In genomic region chr11:77492911-77493332, GRCm38 (mm10) we compare ENCODE assay signal across 7 mouse cellular contexts. TPM values are rescaled to one million over a fixed set of nuclear protein-coding genes. Genes with fewer than 3 reads are reported as not detected.
DNase-seq lines count a peak whose midpoint lies in the region; ATAC-seq and TF ChIP-seq lines count a peak whose summit lies in the region.

No protein-coding gene starts in this region.

- peak overlapping the region; percentile 80 for H3K4me3 ChIP-seq in intestine, embryonic 14.5 days (ENCODE audit: low read depth, low read length)
- peak overlapping the region; percentile 96 for H3K4me3 ChIP-seq in midbrain, embryonic 11.5 days (ENCODE audit: low read depth, low read length)
- H3K4me3 ChIP-seq in small intestine, adult 2 months (ENCODE audit: low read depth, low read length) = peak overlapping the region; percentile 68

- H3K4me1 ChIP-seq in intestine, embryonic 14.5 days (replicated peaks; ENCODE audit: control insufficient read depth, insufficient read depth, low read length) = peaks cover 65% of the 10 kb centered on the region
- H3K4me1 ChIP-seq in midbrain, embryonic 11.5 days (ENCODE audit: control insufficient read depth, insufficient read depth, low read length) = peaks cover 65% of the 10 kb centered on the region
- peaks cover 36% of the 10 kb centered on the region for H3K4me1 ChIP-seq in small intestine, adult 2 months (ENCODE audit: control insufficient read depth, insufficient read depth, insufficient read length, low read length)

- intact Hi-C loops in gastrocnemius, postnatal 14 days (cut with DNase I; ENCODE audit: low total_unique reads) = no loop called here
- intact Hi-C loops in left cerebral cortex, postnatal 4 days (cut with DNase I) = no loop called here

- no peak for TF ChIP-seq CTCF in small intestine, adult 2 months (IDR thresholded peaks at IDR 0.05; ENCODE audit: extremely low read depth, insufficient read length, insufficient replicate concordance, low read depth, low read length)

- no peaks in the 10 kb centered on the region for H3K27me3 ChIP-seq in intestine, embryonic 14.5 days (replicated peaks; ENCODE audit: control insufficient read depth, insufficient read depth, low read length)
- H3K27me3 ChIP-seq in midbrain, embryonic 11.5 days (ENCODE audit: control insufficient read depth, insufficient read depth, low read length) = no peaks in the 10 kb centered on the region
- H3K27me3 ChIP-seq in small intestine, adult 2 months (ENCODE audit: control insufficient read depth, insufficient read depth, low read length) = no peaks in the 10 kb centered on the region

- 0% methylated on average over 29 of the region's 32 CpGs for WGBS in intestine, embryonic 14.5 days
- WGBS in midbrain, embryonic 11.5 days = 0% methylated on average over 24 of the region's 32 CpGs
- whole genome bisulfite sequencing in small intestine, adult 2 months = 1% methylated on average over 32 of the region's 32 CpGs

- H3K36me3 ChIP-seq in intestine, embryonic 14.5 days (ENCODE audit: control insufficient read depth, insufficient read depth, low read length) = no peaks in the 10 kb centered on the region
- no peaks in the 10 kb centered on the region for H3K36me3 ChIP-seq in midbrain, embryonic 11.5 days (ENCODE audit: control insufficient read depth, insufficient read depth, low read length)
- no peaks in the 10 kb centered on the region for H3K36me3 ChIP-seq in small intestine, adult 2 months (ENCODE audit: control insufficient read depth, insufficient read depth, low read length)

- TF ChIP-seq POLR2A in small intestine, adult 2 months (IDR thresholded peaks at IDR 0.05; ENCODE audit: low read depth, low read length) = peak; percentile 80

- H3K27ac ChIP-seq in intestine, embryonic 14.5 days (ENCODE audit: low read depth) = peak overlapping the region; percentile 93
- peak overlapping the region; percentile 35 for H3K27ac ChIP-seq in midbrain, embryonic 11.5 days (ENCODE audit: low read depth, low read length)
- H3K27ac ChIP-seq in small intestine, adult 2 months (ENCODE audit: insufficient read depth, low read depth, low read length) = peak overlapping the region; percentile 49

- peak overlapping the region; percentile 81 for H3K4me2 ChIP-seq in intestine, embryonic 14.5 days (ENCODE audit: low read length)
- peak overlapping the region; percentile 85 for H3K4me2 ChIP-seq in midbrain, embryonic 11.5 days

- ATAC-seq in intestine, embryonic 14.5 days (replicated peaks; ENCODE audit: low FRiP score, low TSS enrichment, low read depth) = peak; percentile 62
- peak; percentile 73 for ATAC-seq in midbrain, embryonic 11.5 days (ENCODE audit: low FRiP score)

- H3K9me3 ChIP-seq in intestine, embryonic 14.5 days (ENCODE audit: control insufficient read depth, low read length) = no peaks in the 10 kb centered on the region
- H3K9me3 ChIP-seq in midbrain, embryonic 11.5 days (ENCODE audit: control insufficient read depth, low read length) = no peaks in the 10 kb centered on the region

- H3K9ac ChIP-seq in intestine, embryonic 14.5 days (ENCODE audit: low read length) = peak overlapping the region; percentile 84
- peak overlapping the region; percentile 94 for H3K9ac ChIP-seq in midbrain, embryonic 11.5 days (ENCODE audit: low read length)

- peak; percentile 97 for DNase-seq in adrenal gland, adult 2 months
- DNase-seq in embryo, embryonic 10.5 days (ENCODE audit: low spot score) = peak; percentile 94
- DNase-seq in gastrocnemius, postnatal 14 days = peak; percentile 96
- DNase-seq in intestine, embryonic 14.5 days (ENCODE audit: low spot score) = peak; percentile 86
- DNase-seq in left cerebral cortex, postnatal 4 days = peak; percentile 93
- DNase-seq in midbrain, embryonic 11.5 days (ENCODE audit: low spot score, missing footprints) = peak; percentile 97

RNA-seq across cellular contexts. Expression of gene Git1, which starts 0.4 kb away (rescaled TPM):
- total RNA-seq in adrenal gland, adult 2 months (2021) = 10 to 100 TPM; 42.1 to 48.8 TPM
- polyA plus RNA-seq in adrenal gland, adult 2 months (2012; rRNA removed) = 69.5 and 72.1 TPM in 2 replicates
- total RNA-seq in gastrocnemius, postnatal 14 days (2021) = 10 to 100 TPM; 23.0 to 25.9 TPM
- polyA plus RNA-seq in intestine, embryonic 14.5 days (2014; fragmentation: Nextera tagmentation; extraction: Ambion mirVana) = 17.7 and 19.8 TPM in 2 replicates
- 100 to 1,000 TPM; 150 to 151 TPM for total RNA-seq in left cerebral cortex, postnatal 4 days (2021)
- polyA plus RNA-seq in midbrain, embryonic 11.5 days (2014; fragmentation: Nextera tagmentation; extraction: Ambion mirVana) = 11.3 and 13.8 TPM in 2 replicates
- polyA plus RNA-seq in small intestine, adult 2 months (2012; rRNA removed) = 50.0 and 119 TPM in 2 replicates

RNA-seq across cellular contexts. Expression of gene Ankrd13b, which starts 3.4 kb away (rescaled TPM):
- total RNA-seq in adrenal gland, adult 2 months (2021) = 1 to 10 TPM; 6.0 to 7.3 TPM
- 24.7 and 27.8 TPM in 2 replicates for polyA plus RNA-seq in adrenal gland, adult 2 months (2012; rRNA removed)
- 1 to 10 TPM; 5.7 to 6.3 TPM for total RNA-seq in gastrocnemius, postnatal 14 days (2021)
- 7.3 and 8.3 TPM in 2 replicates for polyA plus RNA-seq in intestine, embryonic 14.5 days (2014; fragmentation: Nextera tagmentation; extraction: Ambion mirVana)
- 100 to 1,000 TPM; 216 to 217 TPM for total RNA-seq in left cerebral cortex, postnatal 4 days (2021)
- polyA plus RNA-seq in midbrain, embryonic 11.5 days (2014; fragmentation: Nextera tagmentation; extraction: Ambion mirVana) = 9.5 and 13.5 TPM in 2 replicates
- 9.2 and 12.0 TPM in 2 replicates for polyA plus RNA-seq in small intestine, adult 2 months (2012; rRNA removed)

RNA-seq across cellular contexts. Expression of gene Abhd15, which starts 22.0 kb away (rescaled TPM):
- 10 to 100 TPM; 12.1 to 29.9 TPM for total RNA-seq in adrenal gland, adult 2 months (2021)
- polyA plus RNA-seq in adrenal gland, adult 2 months (2012; rRNA removed) = 28.7 and 38.9 TPM in 2 replicates
- total RNA-seq in gastrocnemius, postnatal 14 days (2021) = under 1 TPM; 0.45 to 0.53 TPM
- polyA plus RNA-seq in intestine, embryonic 14.5 days (2014; fragmentation: Nextera tagmentation; extraction: Ambion mirVana) = 2.2 and 3.2 TPM in 2 replicates
- total RNA-seq in left cerebral cortex, postnatal 4 days (2021) = under 1 TPM; 0.50 to 0.54 TPM
- 1.9 and 2.1 TPM in 2 replicates for polyA plus RNA-seq in midbrain, embryonic 11.5 days (2014; fragmentation: Nextera tagmentation; extraction: Ambion mirVana)
- polyA plus RNA-seq in small intestine, adult 2 months (2012; rRNA removed) = 2.7 and 3.7 TPM in 2 replicates

RNA-seq across cellular contexts. Expression of gene Trp53i13, which starts 22.9 kb away (rescaled TPM):
- total RNA-seq in adrenal gland, adult 2 months (2021) = 10 to 100 TPM in 1 of 2 experiments, 1 to 10 TPM in 1; 6.3 to 15.6 TPM
- polyA plus RNA-seq in adrenal gland, adult 2 months (2012; rRNA removed) = 31.1 and 37.1 TPM in 2 replicates
- total RNA-seq in gastrocnemius, postnatal 14 days (2021) = 1 to 10 TPM; 6.0 to 6.3 TPM
- 27.3 and 32.5 TPM in 2 replicates for polyA plus RNA-seq in intestine, embryonic 14.5 days (2014; fragmentation: Nextera tagmentation; extraction: Ambion mirVana)
- total RNA-seq in left cerebral cortex, postnatal 4 days (2021) = 1 to 10 TPM; 5.8 TPM
- polyA plus RNA-seq in midbrain, embryonic 11.5 days (2014; fragmentation: Nextera tagmentation; extraction: Ambion mirVana) = 25.5 and 27.3 TPM in 2 replicates
- polyA plus RNA-seq in small intestine, adult 2 months (2012; rRNA removed) = 15.2 and 46.8 TPM in 2 replicates

RNA-seq across cellular contexts. Expression of gene Gm10392, which starts 26.1 kb away (rescaled TPM):
- total RNA-seq in adrenal gland, adult 2 months (2021) = not detected
- polyA plus RNA-seq in adrenal gland, adult 2 months (2012; rRNA removed) = 0.08 TPM in 1 of 2 replicates, not detected in the other
- not detected for total RNA-seq in gastrocnemius, postnatal 14 days (2021)
- polyA plus RNA-seq in intestine, embryonic 14.5 days (2014; fragmentation: Nextera tagmentation; extraction: Ambion mirVana) = not detected in 2 replicates
- not detected for total RNA-seq in left cerebral cortex, postnatal 4 days (2021)
- polyA plus RNA-seq in midbrain, embryonic 11.5 days (2014; fragmentation: Nextera tagmentation; extraction: Ambion mirVana) = 0.10 TPM in 1 of 2 replicates, not detected in the other
- not detected in 2 replicates for polyA plus RNA-seq in small intestine, adult 2 months (2012; rRNA removed)

Comparison
In these comparisons a context has a peak if more than half of its experiments do, and no peak if none do; other contexts are left out.
1. Peak in every context shown above with its lines: DNase-seq, ATAC-seq, H3K4me3 ChIP-seq and H3K27ac ChIP-seq.
2. H3K27ac ChIP-seq: peak in every context shown above with its lines; median percentile 93 in intestine, embryonic 14.5 days; 49 in small intestine, adult 2 months; 35 in midbrain, embryonic 11.5 days.